Mouse (Mus musculus): ENCODE measurements around the gene Dok1. TPM values are rescaled to one million over a fixed set of nuclear protein-coding genes. Genes with fewer than 3 reads are reported as not detected.

Gene Dok1
- polyA plus RNA-seq, 1 experiment from 2014 or later: 2.8 TPM

DNA sequence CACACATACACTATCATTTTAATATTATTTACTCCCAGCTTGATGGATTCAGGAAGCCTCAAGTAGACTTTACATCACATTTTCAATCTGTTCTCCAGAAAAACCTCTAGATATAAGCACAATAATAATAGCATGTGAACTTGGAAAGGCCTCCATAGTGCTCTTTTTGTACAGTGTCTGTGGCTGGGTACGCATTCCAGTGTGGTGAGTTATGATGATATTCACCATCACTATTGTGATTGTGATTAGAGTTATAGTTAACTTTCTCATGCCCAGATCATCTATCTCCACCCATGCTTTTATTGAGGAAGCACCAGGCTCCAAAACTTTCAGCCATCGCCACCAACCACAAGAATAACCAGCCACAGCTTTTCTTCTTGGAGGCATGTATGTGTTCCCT is 9.5 kb downstream of the Dok1 start:
- no peak for ATAC-seq (ENCODE audit: low FRiP score)
- Histone ChIP-seq H3K9ac (no peak overlapping the region), H3K4me1 (replicated peaks) (no peaks in the 10 kb centered on the region), H3K27ac (no peak overlapping the region), H3K4me3 (no peak overlapping the region), H3K36me3 (no peaks in the 10 kb centered on the region), H3K9me3 (no peaks in the 10 kb centered on the region), H3K27me3 (peaks cover 17% of the 10 kb centered on the region), H3K4me2 (no peak overlapping the region)
- 98% methylated on average over 2 of the region's 2 CpGs for WGBS

DNA sequence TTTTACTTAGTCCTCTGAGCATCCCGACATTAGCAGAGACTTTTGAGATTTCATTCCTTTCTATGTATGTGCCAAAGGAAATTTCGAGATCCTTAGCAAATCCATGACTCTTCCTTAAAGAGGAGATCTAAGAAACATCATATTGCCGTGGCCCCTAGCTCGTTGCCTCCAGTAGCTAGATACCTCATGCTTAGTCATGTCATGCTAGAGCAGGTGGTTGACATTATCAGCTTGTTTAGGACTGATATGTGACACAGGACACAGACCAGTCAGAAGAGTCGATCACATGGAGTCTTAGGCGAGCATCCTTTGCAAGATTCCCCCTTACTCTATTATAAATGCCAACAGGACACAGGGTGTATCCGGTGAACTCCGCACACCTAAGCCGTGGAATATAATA is 10.3 kb downstream of the Dok1 start:
- H3K36me3 ChIP-seq: no peaks in the 10 kb centered on the region
- H3K9ac ChIP-seq: no peak overlapping the region
- H3K27ac ChIP-seq: no peak overlapping the region
- 89% methylated on average over 9 of the region's 9 CpGs for WGBS
- no peak for ATAC-seq (ENCODE audit: low FRiP score)
- H3K4me1 ChIP-seq (replicated peaks): no peaks in the 10 kb centered on the region
- H3K4me3 ChIP-seq: no peak overlapping the region
- no peaks in the 10 kb centered on the region for H3K9me3 ChIP-seq
- H3K27me3 ChIP-seq: peaks cover 11% of the 10 kb centered on the region
- no peak overlapping the region for H3K4me2 ChIP-seq

DNA sequence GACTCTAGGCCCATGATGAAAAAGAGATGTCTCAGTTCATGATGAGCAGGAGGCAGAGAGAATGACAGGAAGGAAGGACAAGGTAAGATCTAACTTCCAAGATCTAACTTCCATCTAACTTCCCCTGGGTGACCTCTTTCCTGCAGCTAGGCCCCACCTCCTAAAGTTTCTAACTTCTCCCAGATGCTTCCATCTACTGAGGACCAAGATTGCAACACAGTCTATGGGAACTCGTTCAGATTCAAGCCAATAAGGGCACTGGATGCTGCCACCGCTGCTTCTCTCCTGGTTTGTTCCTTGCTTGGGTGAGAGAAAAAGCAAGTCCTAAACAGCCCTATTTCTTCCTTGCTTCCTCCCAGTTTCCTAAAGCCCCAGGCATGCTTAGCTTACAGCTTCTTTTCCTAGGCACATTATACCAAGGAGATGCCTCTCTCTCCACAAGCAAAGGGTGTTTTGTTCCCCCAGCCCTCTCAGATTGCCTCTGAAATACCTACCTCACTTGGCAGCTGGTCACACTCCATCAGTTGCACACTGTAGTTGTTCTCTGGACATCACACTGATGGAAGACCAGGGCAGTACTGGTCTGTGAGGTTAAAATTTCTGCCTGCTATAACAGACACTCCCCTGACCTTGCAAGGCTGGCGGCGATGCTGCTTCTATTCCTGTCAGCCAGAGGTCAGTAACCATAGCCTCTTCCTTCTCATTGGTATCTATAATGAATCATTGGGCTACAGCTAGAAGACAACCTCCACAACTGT is 12.3 kb downstream of the Dok1 start:
- Histone ChIP-seq H3K4me1 (replicated peaks) (no peaks in the 10 kb centered on the region), H3K9me3 (no peaks in the 10 kb centered on the region), H3K9ac (no peak overlapping the region), H3K4me3 (no peak overlapping the region), H3K36me3 (no peaks in the 10 kb centered on the region), H3K27me3 (no peaks in the 10 kb centered on the region), H3K27ac (no peak overlapping the region), H3K4me2 (no peak overlapping the region)
- ATAC-seq (ENCODE audit: low FRiP score): no peak
- 76% methylated on average over 4 of the region's 4 CpGs for WGBS

DNA sequence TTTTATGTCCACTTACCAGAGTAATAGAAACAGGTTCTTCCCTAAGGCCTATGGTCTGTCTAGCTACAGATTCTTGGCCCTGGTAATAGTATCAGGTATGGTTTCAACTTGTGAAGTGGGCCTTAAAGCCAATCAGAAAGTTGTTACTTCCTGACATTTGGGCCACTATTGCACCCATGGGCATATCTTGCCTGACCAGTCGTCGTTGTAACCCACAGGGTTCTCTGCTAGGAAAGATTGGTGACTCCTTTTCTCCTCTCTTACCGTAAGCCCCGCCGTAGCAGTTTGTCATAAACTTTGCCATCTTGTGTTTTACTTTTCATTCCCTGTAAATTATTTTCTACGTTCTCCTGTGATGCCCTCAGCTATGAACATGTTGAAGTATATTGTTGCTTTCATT is 13.2 kb downstream of the Dok1 start:
- Histone ChIP-seq H3K4me1 (replicated peaks) (no peaks in the 10 kb centered on the region), H3K36me3 (no peaks in the 10 kb centered on the region), H3K4me3 (no peak overlapping the region), H3K9me3 (no peaks in the 10 kb centered on the region), H3K9ac (no peak overlapping the region), H3K4me2 (no peak overlapping the region), H3K27me3 (no peaks in the 10 kb centered on the region), H3K27ac (no peak overlapping the region)
- no peak for ATAC-seq (ENCODE audit: low FRiP score)
- WGBS: 92% methylated on average over 6 of the region's 6 CpGs

DNA sequence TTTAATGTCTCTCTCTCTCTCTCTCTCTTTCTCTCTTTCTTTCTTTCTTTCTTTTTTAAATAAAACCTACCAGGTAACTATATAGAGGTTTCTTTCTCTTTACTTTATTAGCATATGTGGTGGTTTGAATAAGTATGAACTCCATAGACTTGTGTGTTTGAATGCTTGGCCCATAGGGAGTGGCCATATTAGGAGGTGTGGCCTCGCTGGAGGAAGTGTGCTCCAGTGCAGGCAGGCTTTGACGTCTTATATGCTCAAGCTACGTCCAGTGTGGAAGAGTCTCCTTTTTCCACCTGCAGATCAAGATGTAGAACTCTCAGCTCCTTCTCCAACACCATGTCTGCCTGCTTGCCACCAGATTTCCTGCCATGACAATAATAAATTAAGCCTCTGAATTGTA is 14.2 kb downstream of the Dok1 start:
- Histone ChIP-seq H3K27ac (no peak overlapping the region), H3K9me3 (no peaks in the 10 kb centered on the region), H3K27me3 (no peaks in the 10 kb centered on the region), H3K4me3 (no peak overlapping the region), H3K9ac (no peak overlapping the region), H3K4me1 (replicated peaks) (no peaks in the 10 kb centered on the region), H3K4me2 (no peak overlapping the region), H3K36me3 (no peaks in the 10 kb centered on the region)
- ATAC-seq (ENCODE audit: low FRiP score): no peak
- 67% methylated on average over 3 of the region's 3 CpGs for WGBS

DNA sequence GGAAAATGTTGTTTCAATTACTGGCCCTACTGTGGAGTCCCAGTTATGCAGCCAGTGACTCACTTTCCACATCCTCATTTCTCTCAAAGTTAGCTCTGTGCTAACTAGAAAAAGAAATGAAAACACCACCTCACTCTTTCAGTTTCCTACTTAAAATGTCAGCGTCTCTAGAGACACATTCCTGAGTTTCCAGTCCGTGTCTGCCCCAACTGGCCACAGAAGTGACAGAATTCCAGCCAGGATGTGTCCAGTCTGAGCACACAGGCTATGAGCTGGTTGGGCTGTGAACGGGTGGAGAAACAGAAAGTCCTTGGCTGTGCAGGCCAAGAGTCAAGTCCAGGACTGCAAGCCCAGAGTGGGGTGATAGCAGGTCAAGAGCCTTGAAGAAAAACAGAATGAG is 16.1 kb downstream of the Dok1 start:
- no peak overlapping the region for H3K4me3 ChIP-seq
- no peak for ATAC-seq (ENCODE audit: low FRiP score)
- H3K9ac ChIP-seq: no peak overlapping the region
- no peaks in the 10 kb centered on the region for H3K4me1 ChIP-seq (replicated peaks)
- no peak overlapping the region for H3K4me2 ChIP-seq
- no peaks in the 10 kb centered on the region for H3K27me3 ChIP-seq
- no peaks in the 10 kb centered on the region for H3K36me3 ChIP-seq
- no peaks in the 10 kb centered on the region for H3K9me3 ChIP-seq
- 70% methylated on average over 3 of the region's 3 CpGs for WGBS
- no peak overlapping the region for H3K27ac ChIP-seq

DNA sequence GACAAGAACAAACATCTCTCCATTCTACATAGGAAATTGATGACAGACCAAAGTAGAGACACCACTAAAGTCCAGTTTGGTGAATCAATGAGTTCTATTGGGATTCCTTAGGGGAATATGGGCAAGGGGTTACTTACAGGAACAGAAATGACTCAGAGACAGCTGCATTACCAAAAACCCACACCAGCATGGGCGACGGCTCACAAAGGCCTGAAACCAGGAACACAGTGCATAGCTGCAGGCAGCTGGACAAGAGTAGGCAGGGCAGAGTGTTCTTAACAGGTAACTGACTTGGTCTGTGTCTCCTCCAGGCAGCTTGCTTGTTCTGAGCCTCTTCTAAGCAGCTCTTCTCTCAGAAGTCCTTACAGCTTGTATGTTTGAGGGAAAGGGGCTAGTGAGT is 17.5 kb downstream of the Dok1 start:
- no peaks in the 10 kb centered on the region for H3K4me1 ChIP-seq (replicated peaks)
- H3K36me3 ChIP-seq: no peaks in the 10 kb centered on the region
- 84% methylated on average over 2 of the region's 2 CpGs for WGBS
- 0 out of 2 replicates have a peak, but pooled peaks cover 3% of the 10 kb centered on the region for H3K27me3 ChIP-seq
- no peak overlapping the region for H3K9ac ChIP-seq
- H3K4me3 ChIP-seq: no peak overlapping the region
- H3K9me3 ChIP-seq: no peaks in the 10 kb centered on the region
- H3K4me2 ChIP-seq: no peak overlapping the region
- H3K27ac ChIP-seq: no peak overlapping the region
- no peak for ATAC-seq (ENCODE audit: low FRiP score)

DNA sequence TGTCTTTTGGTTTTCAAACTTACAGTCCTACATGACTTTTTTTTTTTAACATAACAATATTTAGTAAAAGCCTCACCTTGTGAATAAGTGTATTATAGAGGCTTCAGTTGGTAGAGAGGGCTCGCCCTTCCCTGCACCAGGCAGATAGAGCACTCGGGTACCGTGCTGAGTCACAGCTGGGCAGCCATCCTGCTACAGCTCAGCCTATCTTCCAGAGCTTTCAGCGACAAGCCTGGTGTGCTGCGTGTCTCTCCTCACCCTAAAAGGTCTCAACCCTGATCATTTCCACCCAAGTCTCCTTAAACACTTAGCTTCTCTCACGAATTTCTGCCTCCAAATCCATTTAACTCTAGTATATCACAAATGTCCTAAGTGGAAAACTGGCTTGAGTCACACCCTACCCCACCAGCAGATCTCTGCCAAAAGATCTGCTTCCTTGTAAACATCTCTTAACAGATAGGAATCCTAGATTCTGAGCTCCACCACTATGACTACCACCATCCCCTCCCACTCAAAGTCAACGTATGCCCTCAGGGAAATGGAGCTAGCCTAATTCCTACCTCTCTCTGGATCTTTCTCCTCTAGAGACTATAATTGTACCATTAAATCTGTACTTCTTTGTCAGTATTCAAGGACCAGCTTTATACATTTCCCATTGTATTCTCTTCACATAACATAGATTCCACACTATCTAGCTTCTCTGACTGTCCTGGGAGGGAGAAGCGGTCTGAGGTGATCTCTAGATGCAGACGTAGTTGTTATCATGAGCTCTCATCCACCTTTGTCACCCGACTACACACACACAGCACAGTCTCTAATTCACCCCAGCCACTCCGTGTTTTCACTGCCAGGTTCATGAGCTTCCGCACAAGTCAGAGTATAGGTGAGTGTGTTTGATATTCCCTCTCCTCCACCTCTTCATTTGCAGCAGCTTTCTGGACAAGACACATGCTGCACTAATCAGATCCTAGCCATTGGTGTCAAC is 18.5 kb downstream of the Dok1 start:
- Histone ChIP-seq H3K27ac (no peak overlapping the region), H3K27me3 (0 out of 2 replicates have a peak, but pooled peaks cover 3% of the 10 kb centered on the region), H3K9me3 (no peaks in the 10 kb centered on the region), H3K4me2 (no peak overlapping the region), H3K9ac (no peak overlapping the region), H3K4me3 (no peak overlapping the region), H3K4me1 (replicated peaks) (no peaks in the 10 kb centered on the region), H3K36me3 (no peaks in the 10 kb centered on the region)
- 77% methylated on average over 12 of the region's 12 CpGs for WGBS
- no peak for ATAC-seq (ENCODE audit: low FRiP score)

DNA sequence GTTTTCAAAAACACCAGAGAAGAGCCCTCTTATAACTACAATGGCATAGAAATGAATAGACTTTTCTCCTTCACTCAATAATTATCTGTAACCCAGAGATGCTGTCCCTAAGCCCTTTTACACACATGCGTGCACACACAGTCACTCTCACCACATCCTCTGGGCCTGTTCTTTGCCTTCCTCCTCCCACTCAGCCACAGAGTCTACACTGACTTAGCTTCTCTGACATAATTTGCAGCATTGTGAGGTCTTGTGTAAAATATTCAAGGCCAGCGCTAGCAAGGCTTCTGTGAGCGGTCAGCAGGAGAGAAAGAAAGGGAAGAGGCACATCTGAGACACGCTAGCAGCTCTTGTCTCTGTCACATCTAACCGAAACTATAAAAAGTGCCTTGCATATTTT is 19.8 kb downstream of the Dok1 start:
- no peak overlapping the region for H3K4me3 ChIP-seq
- H3K27ac ChIP-seq: no peak overlapping the region
- no peak overlapping the region for H3K4me2 ChIP-seq
- H3K9ac ChIP-seq: no peak overlapping the region
- H3K9me3 ChIP-seq: no peaks in the 10 kb centered on the region
- WGBS: 70% methylated on average over 5 of the region's 5 CpGs
- 0 out of 2 replicates have a peak, but pooled peaks cover 3% of the 10 kb centered on the region for H3K27me3 ChIP-seq
- H3K36me3 ChIP-seq: no peaks in the 10 kb centered on the region
- no peaks in the 10 kb centered on the region for H3K4me1 ChIP-seq (replicated peaks)
- no peak for ATAC-seq (ENCODE audit: low FRiP score)

DNA sequence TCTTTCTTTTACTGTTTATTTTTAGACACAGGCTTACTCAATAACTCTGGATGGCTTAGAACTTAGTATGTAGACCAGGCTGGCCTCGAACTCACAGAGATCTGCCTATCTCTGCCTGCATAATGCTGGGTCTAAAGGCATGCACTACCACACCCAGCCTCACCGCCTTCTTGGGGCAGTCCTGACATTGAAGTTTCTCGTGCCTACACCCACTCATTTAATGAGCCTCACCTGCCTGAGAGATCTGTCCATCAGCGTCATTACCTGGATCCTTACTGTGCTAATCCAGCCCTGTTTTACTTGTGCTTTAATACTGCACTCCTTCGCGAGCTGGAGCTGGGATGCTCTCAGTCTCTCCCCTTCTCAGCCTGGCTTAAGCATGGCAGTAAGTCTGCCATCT is 21.5 kb downstream of the Dok1 start:
- H3K9me3 ChIP-seq: no peaks in the 10 kb centered on the region
- H3K4me3 ChIP-seq: no peak overlapping the region
- no peaks in the 10 kb centered on the region for H3K4me1 ChIP-seq (replicated peaks)
- H3K27me3 ChIP-seq: 0 out of 2 replicates have a peak, but pooled peaks cover 3% of the 10 kb centered on the region
- H3K4me2 ChIP-seq: no peak overlapping the region
- H3K36me3 ChIP-seq: no peaks in the 10 kb centered on the region
- no peak overlapping the region for H3K9ac ChIP-seq
- WGBS: 82% methylated on average over 6 of the region's 6 CpGs
- ATAC-seq (ENCODE audit: low FRiP score): no peak
- H3K27ac ChIP-seq: no peak overlapping the region

DNA sequence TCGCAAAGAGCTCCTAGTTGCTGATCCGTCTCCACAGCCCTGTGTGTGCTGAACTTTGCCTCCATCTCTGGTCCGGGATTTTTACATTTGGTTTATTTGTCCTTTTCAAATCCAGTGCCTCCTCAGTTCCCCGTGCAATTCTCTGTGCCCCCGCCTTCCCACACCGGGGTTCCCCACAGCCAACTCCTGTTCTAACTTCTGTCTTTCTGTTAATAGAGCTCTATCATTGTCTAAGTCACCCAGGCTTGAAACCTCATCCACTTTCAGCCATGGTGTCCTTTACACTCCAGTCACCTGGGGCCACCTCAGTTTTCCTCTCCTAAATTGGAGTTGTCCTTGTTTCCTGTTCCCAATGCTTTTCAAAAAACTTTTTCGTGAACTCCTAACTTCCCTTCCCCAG is 22.0 kb downstream of the Dok1 start:
- ATAC-seq (ENCODE audit: low FRiP score): no peak
- 94% methylated on average over 7 of the region's 7 CpGs for whole genome bisulfite sequencing
- Histone ChIP-seq H3K4me2 (no peak overlapping the region), H3K27me3 (0 out of 2 replicates have a peak, but pooled peaks cover 3% of the 10 kb centered on the region), H3K9ac (no peak overlapping the region), H3K36me3 (no peaks in the 10 kb centered on the region), H3K4me1 (replicated peaks) (no peaks in the 10 kb centered on the region), H3K9me3 (no peaks in the 10 kb centered on the region), H3K4me3 (no peak overlapping the region), H3K27ac (no peak overlapping the region)

DNA sequence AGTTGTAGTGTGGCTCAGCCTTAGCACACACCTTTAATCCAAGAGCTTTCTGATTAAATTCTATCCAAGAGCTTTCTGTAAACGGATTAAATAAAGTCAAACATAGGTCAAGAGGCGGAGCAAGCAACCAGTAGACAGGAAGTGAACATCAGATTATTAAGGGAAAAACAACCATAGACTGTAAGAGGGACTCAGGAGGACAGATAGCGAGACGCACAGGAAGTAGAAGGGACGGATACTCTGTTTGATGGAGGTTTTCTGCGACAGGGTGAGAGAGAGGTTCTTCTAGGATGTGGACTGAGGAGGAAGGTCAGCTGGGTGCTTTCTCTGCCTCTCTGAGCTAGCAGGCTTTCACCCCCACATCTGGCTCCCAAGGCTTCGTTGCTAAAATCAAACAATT is 23.3 kb downstream of the Dok1 start:
- 78% methylated on average over 7 of the region's 7 CpGs for WGBS
- H3K9me3 ChIP-seq: no peaks in the 10 kb centered on the region
- no peaks in the 10 kb centered on the region for H3K36me3 ChIP-seq
- H3K4me3 ChIP-seq: no peak overlapping the region
- 0 out of 2 replicates have a peak, but pooled peaks cover 3% of the 10 kb centered on the region for H3K27me3 ChIP-seq
- H3K4me2 ChIP-seq: no peak overlapping the region
- H3K9ac ChIP-seq: no peak overlapping the region
- no peaks in the 10 kb centered on the region for H3K4me1 ChIP-seq (replicated peaks)
- no peak overlapping the region for H3K27ac ChIP-seq
- ATAC-seq (ENCODE audit: low FRiP score): no peak

Measured in hindbrain, embryonic 13.5 days (tissue).